Mouse (Mus musculus) gastrocnemius, postnatal 4 days (tissue): ENCODE data around the gene Lnx2. TPM values are rescaled to one million over a fixed set of nuclear protein-coding genes. Genes with fewer than 3 reads are reported as not detected.

Experiments used
- DNase-seq, 2 experiments: peaks; one replicate each; pipeline ENCODE4 v3.0.0; 2021 to 2022; ENCODE audit warnings: low spot score in 2 of 2, mixed read lengths in 2 of 2
- total RNA-seq, 2 experiments: library from RNA; stranded (reverse); gene quantifications; 2 replicates each; pipeline ENCODE4 v1.2.3; 2021

Lnx2 gene
- total RNA-seq, 2 experiments from 2014 or later, result 8.2 to 8.7 TPM

GRCm38 (mm10) chr5:146971776-146972561 is 104.4 kb downstream of the Lnx2 start:
- DNase-seq, result no peak

GRCm38 (mm10) chr5:146968695-146969393 is 107.5 kb downstream of the Lnx2 start:
- no peak for DNase-seq

Other genes with a start within 250 kb of the Lnx2 start
- 100 to 1,000 TPM; 307 to 331 TPM for gene Rpl21, start 243.7 kb downstream of the Lnx2 start, total RNA-seq
- gene Rasl11a, start 231.5 kb downstream of the Lnx2 start, total RNA-seq, result 1 to 10 TPM; 4.3 to 5.0 TPM
- gene Gtf3a, start 127.9 kb downstream of the Lnx2 start, total RNA-seq, result 10 to 100 TPM; 37.6 to 39.0 TPM
- gene Mtif3, start 112.8 kb downstream of the Lnx2 start, total RNA-seq, result 10 to 100 TPM; 20.6 to 21.0 TPM
- 100 to 1,000 TPM; 105 TPM for gene Polr1d, start 464 bp upstream of the Lnx2 start, total RNA-seq
- gene Gsx1, start 112.1 kb upstream of the Lnx2 start, total RNA-seq, result not detected
- gene Pdx1, start 193.4 kb upstream of the Lnx2 start, total RNA-seq, result not detected
- gene Cdx2, start 230.7 kb upstream of the Lnx2 start, total RNA-seq, result not detected
- gene Urad, start 245.9 kb upstream of the Lnx2 start, total RNA-seq, result not detected